Mouse (Mus musculus) activated CD4-positive, CD25-positive, alpha-beta regulatory T cell, adult 4 months (primary cell): ENCODE data around the gene Abhd16b. TPM values are rescaled to one million over a fixed set of nuclear protein-coding genes. Genes with fewer than 3 reads are reported as not detected.

Source experiments
- ATAC-seq: one replicate; pipeline ENCODE4 v1.8.0; 2017
- polyA plus RNA-seq, 2 experiments: library from polyadenylated mRNA; unstranded; fragments of 100-300 nt; shearing (Covaris generic); gene quantifications; one replicate each; pipeline ENCODE4 v1.2.1; 2017

The Abhd16b gene
- polyA plus RNA-seq, 2 experiments from 2014 or later: not detected

GRCm38 (mm10) chr2:181541761-181542380 lies 48.9 kb downstream of the Abhd16b start:
- no peak for ATAC-seq

Other genes with a start within 250 kb of the Abhd16b start
- 10 to 100 TPM in 1 of 2 experiments, 1 to 10 TPM in 1; 8.5 to 11.4 TPM for gene Gmeb2, start 205.2 kb upstream of the Abhd16b start, polyA plus RNA-seq
- gene Stmn3, start 178.7 kb upstream of the Abhd16b start, polyA plus RNA-seq: under 1 TPM in 1 of 2 experiments, not detected in 1; 0.40 TPM
- gene Rtel1, start 173.5 kb upstream of the Abhd16b start, polyA plus RNA-seq: 10 to 100 TPM; 22.9 to 25.4 TPM
- 10 to 100 TPM; 22.2 to 22.8 TPM for gene Zgpat, start 128.3 kb upstream of the Abhd16b start, polyA plus RNA-seq
- 10 to 100 TPM; 52.2 to 60.8 TPM for gene Arfrp1, start 127.8 kb upstream of the Abhd16b start, polyA plus RNA-seq
- gene Lime1, start 113.1 kb upstream of the Abhd16b start, polyA plus RNA-seq: 100 to 1,000 TPM; 369 to 440 TPM
- gene Zbtb46, start 33.8 kb upstream of the Abhd16b start, polyA plus RNA-seq: 1 to 10 TPM; 2.5 to 4.3 TPM
- 100 to 1,000 TPM in 1 of 2 experiments, 10 to 100 TPM in 1; 88.0 to 103 TPM for gene Tpd52l2, start 3.9 kb downstream of the Abhd16b start, polyA plus RNA-seq
- 10 to 100 TPM; 36.9 to 37.1 TPM for gene Dnajc5, start 27.3 kb downstream of the Abhd16b start, polyA plus RNA-seq
- 100 to 1,000 TPM; 111 to 136 TPM for gene Uckl1, start 91.7 kb downstream of the Abhd16b start, polyA plus RNA-seq
- gene Prpf6, start 98.7 kb downstream of the Abhd16b start, polyA plus RNA-seq: 10 to 100 TPM; 69.3 to 69.5 TPM
- gene Zfp512b, start 99.6 kb downstream of the Abhd16b start, polyA plus RNA-seq: 10 to 100 TPM; 20.3 to 26.9 TPM
- gene Samd10, start 106.0 kb downstream of the Abhd16b start, polyA plus RNA-seq: 10 to 100 TPM in 1 of 2 experiments, 1 to 10 TPM in 1; 8.7 to 12.5 TPM
- not detected for gene Gm29797, start 163.8 kb downstream of the Abhd16b start, polyA plus RNA-seq
- gene Sox18, start 178.4 kb downstream of the Abhd16b start, polyA plus RNA-seq: not detected
- gene Tcea2, start 187.1 kb downstream of the Abhd16b start, polyA plus RNA-seq: 10 to 100 TPM in 1 of 2 experiments, 1 to 10 TPM in 1; 9.8 to 12.1 TPM
- gene Rgs19, start 200.8 kb downstream of the Abhd16b start, polyA plus RNA-seq: 100 to 1,000 TPM; 199 to 210 TPM
- gene Lkaaear1, start 205.2 kb downstream of the Abhd16b start, polyA plus RNA-seq: not detected
- not detected for gene Oprl1, start 221.8 kb downstream of the Abhd16b start, polyA plus RNA-seq